Mouse (Mus musculus) liver, embryonic 14.5 days (tissue): ENCODE results near the gene Ap5z1. TPM values are rescaled to one million over a fixed set of nuclear protein-coding genes. Genes with fewer than 3 reads are reported as not detected.

Experiments used
- ATAC-seq: fragments of 200-750 bp; cut with Nextera tagmentation; 2 replicates; pipeline ENCODE4 v1.8.0; 2017; ENCODE audit warnings: moderate number of reproducible peaks, mild to moderate bottlenecking, moderate library complexity; ENCODE audit not compliant: insufficient read depth
- DNase-seq, 3 experiments: peaks; one replicate each; pipeline ENCODE4 v3.0.0-alpha.2; 2012 to 2013; ENCODE audit warnings: low read depth in 3 of 3, low spot score in 3 of 3
- H3K27ac ChIP-seq: fragments of 300-500 bp; sonication (generic); 2 replicates; pipeline ENCODE4 v1.5.1; 2014; ENCODE audit warnings: moderate library complexity, mild to moderate bottlenecking, control low read depth, inconsistent platforms
- H3K27me3 ChIP-seq: fragments of 300-500 bp; sonication (generic); 2 replicates; pipeline ENCODE4 v1.6.1; 2014; ENCODE audit warnings: mild to moderate bottlenecking, low read length, moderate library complexity; ENCODE audit not compliant: control insufficient read depth, insufficient read depth
- H3K36me3 ChIP-seq: fragments of 300-500 bp; sonication (generic); replicated peaks from 2 replicates; pipeline ENCODE4 v1.6.1; 2014; ENCODE audit warnings: low read depth; ENCODE audit not compliant: control insufficient read depth, insufficient read depth
- H3K4me1 ChIP-seq, 2 experiments: fragments of 200-500 bp in 1 of 2; fragments of 300-500 bp in 1 of 2; sonication (generic) in 1 of 2; replicated peaks; 2 replicates each; pipeline ENCODE4 v1.6.1; 2012 to 2014; ENCODE audit warnings: antibody characterized with exemption in 1 of 2, inconsistent platforms in 1 of 2, low read length in 1 of 2; ENCODE audit not compliant: control insufficient read depth in 2 of 2, insufficient read depth in 2 of 2
- H3K4me2 ChIP-seq: fragments of 300-500 bp; sonication (generic); 2 replicates; pipeline ENCODE4 v1.6.1; 2014; ENCODE audit warnings: low read depth, mild to moderate bottlenecking, control low read depth, moderate library complexity
- H3K4me3 ChIP-seq, 2 experiments: fragments of 200-500 bp in 1 of 2; fragments of 300-500 bp in 1 of 2; sonication (generic) in 1 of 2; 2 replicates each; pipeline ENCODE4 v1.5.1; 2012 to 2014; ENCODE audit warnings: low read depth in 2 of 2, low read length in 2 of 2, mild to moderate bottlenecking in 2 of 2, control low read depth in 1 of 2, inconsistent platforms in 1 of 2, moderate library complexity in 1 of 2; ENCODE audit not compliant: insufficient read depth in 1 of 2
- H3K9ac ChIP-seq: fragments of 300-500 bp; sonication (generic); replicated peaks from 2 replicates; pipeline ENCODE4 v1.6.1; 2014; ENCODE audit warnings: mild to moderate bottlenecking, control low read depth, moderate library complexity
- H3K9me3 ChIP-seq: fragments of 300-500 bp; sonication (generic); 2 replicates; pipeline ENCODE4 v1.6.1; 2016; ENCODE audit warnings: low read length, mixed read lengths; ENCODE audit not compliant: control insufficient read depth
- CTCF ChIP-seq: IDR thresholded peaks from 2 replicates; pipeline ENCODE4 v1.5.1; 2016; ENCODE audit warnings: antibody characterized with exemption, low read depth, control low read depth
- EP300 ChIP-seq: IDR thresholded peaks from 2 replicates; pipeline ENCODE4 v1.6.1; 2016; ENCODE audit warnings: antibody characterized with exemption, low read depth
- WGBS: fragments of 180-500 bp; shearing (Covaris S2); extraction: QIAGEN DNeasy Blood & Tissue Kit; methylation state at CpG from one replicate; pipeline ENCODE4 v1.1.7; 2014; ENCODE audit not compliant: insufficient replicate concordance; 5-methylcytosine and 5-hydroxymethylcytosine counted together
- polyA plus RNA-seq, 2 experiments: library from polyadenylated mRNA; depleted of rRNA in 1 of 2; stranded (reverse) in 1 of 2; unstranded in 1 of 2; fragments of >200 nt; fragmentation: Nextera tagmentation in 1 of 2; extraction: Ambion mirVana in 1 of 2; gene quantifications; 2 replicates each; pipeline versions ENCODE4 v1.2.1 to v1.2.3; 2012 to 2014

Gene Ap5z1
- polyA plus RNA-seq, 2 experiments = 3.5 to 5.8 TPM

- H3K9ac ChIP-seq = no peak overlapping the region
- no peaks in the 10 kb centered on the region for H3K36me3 ChIP-seq
- H3K9me3 ChIP-seq = no peaks in the 10 kb centered on the region
- no peaks in the 10 kb centered on the region for H3K27me3 ChIP-seq
- H3K27ac ChIP-seq = no peak overlapping the region
- no peak overlapping the region for H3K4me2 ChIP-seq
- H3K4me3 ChIP-seq = no peak overlapping the region
- no peak for ATAC-seq
- peaks cover 0 to 32% of the 10 kb centered on the region in 2 experiments for H3K4me1 ChIP-seq
- WGBS = 71% methylated on average over 6 of the region's 6 CpGs
- DNase-seq = no peak
- TF ChIP-seq EP300 (no peak), CTCF (no peak)
Observed at GRCm38 (mm10) chr5:142428691-142429090, 35.1 kb upstream of the Ap5z1 start.

- WGBS = 66% methylated on average over 12 of the region's 12 CpGs
- Histone ChIP-seq H3K4me1 (peaks cover 0 to 15% of the 10 kb centered on the region in 2 experiments; a peak in 3 of 4 replicates), H3K9ac (no peak overlapping the region), H3K27me3 (no peaks in the 10 kb centered on the region), H3K9me3 (no peaks in the 10 kb centered on the region), H3K36me3 (peaks cover 4% of the 10 kb centered on the region; the same call in 1 of the 2 replicates), H3K4me2 (no peak overlapping the region), H3K4me3 (no peak overlapping the region), H3K27ac (no peak overlapping the region)
- DNase-seq = no peak
- ATAC-seq = no peak
- TF ChIP-seq EP300 (no peak), CTCF (no peak)
Observed at GRCm38 (mm10) chr5:142431029-142431428, 32.7 kb upstream of the Ap5z1 start.

- no peaks in the 10 kb centered on the region for H3K27me3 ChIP-seq
- no peak overlapping the region for H3K4me2 ChIP-seq
- H3K36me3 ChIP-seq = peaks cover 4% of the 10 kb centered on the region; the same call in 1 of the 2 replicates
- H3K4me3 ChIP-seq = no peak overlapping the region
- WGBS = 77% methylated on average over 9 of the region's 9 CpGs
- ATAC-seq (no peak), DNase-seq (no peak)
- TF ChIP-seq CTCF = no peak
- TF ChIP-seq EP300 = no peak
- peaks cover 0 to 8% of the 10 kb centered on the region in 2 experiments; a peak in 2 of 4 replicates for H3K4me1 ChIP-seq
- H3K27ac ChIP-seq = no peak overlapping the region
- H3K9me3 ChIP-seq = no peaks in the 10 kb centered on the region
- H3K9ac ChIP-seq = no peak overlapping the region
Observed at GRCm38 (mm10) chr5:142431811-142432434, 31.8 kb upstream of the Ap5z1 start.

- Histone ChIP-seq H3K27ac (no peak overlapping the region), H3K4me3 (no peak overlapping the region), H3K4me1 (peaks cover 0 to under 1% of the 10 kb centered on the region in 2 experiments; a peak in 1 of 4 replicates), H3K9me3 (no peaks in the 10 kb centered on the region), H3K27me3 (no peaks in the 10 kb centered on the region), H3K36me3 (peaks cover 4% of the 10 kb centered on the region; the same call in 1 of the 2 replicates), H3K4me2 (no peak overlapping the region), H3K9ac (no peak overlapping the region)
- DNase-seq (no peak), ATAC-seq (no peak)
- TF ChIP-seq CTCF (no peak), EP300 (no peak)
- WGBS = 73% methylated on average over 4 of the region's 4 CpGs
Observed at GRCm38 (mm10) chr5:142432695-142433094, 31.0 kb upstream of the Ap5z1 start.

- 86% methylated on average over 5 of the region's 5 CpGs for WGBS
- Histone ChIP-seq H3K36me3 (peaks cover 4% of the 10 kb centered on the region; the same call in 1 of the 2 replicates), H3K9me3 (no peaks in the 10 kb centered on the region), H3K4me3 (no peak overlapping the region), H3K4me2 (no peak overlapping the region), H3K27me3 (no peaks in the 10 kb centered on the region), H3K27ac (no peak overlapping the region), H3K4me1 (no peaks in the 10 kb centered on the region), H3K9ac (no peak overlapping the region)
- TF ChIP-seq EP300 (no peak), CTCF (no peak)
- DNase-seq = no peak
- no peak for ATAC-seq
Observed at GRCm38 (mm10) chr5:142434052-142434451, 29.7 kb upstream of the Ap5z1 start.
